Mouse (Mus musculus) cerebellum, adult 2 months (tissue): Measurements from ENCODE around the gene Parp2.
"Not testable (repeated sequence)": the region's sequence is repeated elsewhere in the genome, so short reads cannot be mapped to it uniquely, and the experiment has no call there.

Experiments used
- CTCF ChIP-seq: fragments of 200-500 bp; IDR thresholded peaks from 2 replicates; pipeline ENCODE4 v1.5.1; 2011; ENCODE audit warnings: low read depth, mild to moderate bottlenecking, control low read depth, low read length, moderate library complexity, borderline replicate concordance; ENCODE audit not compliant: insufficient read depth
- POLR2A ChIP-seq: fragments of 200-500 bp; IDR thresholded peaks from 2 replicates; pipeline ENCODE4 v1.6.1; 2011; ENCODE audit warnings: low read length, control low read depth, borderline replicate concordance; ENCODE audit not compliant: insufficient read depth

- not testable (repeated sequence) for TF ChIP-seq POLR2A, CTCF
Observed at GRCm38 (mm10) chr14:50865005-50865404, 57.4 kb downstream of the Parp2 start.
